In the genomic region with DNA sequence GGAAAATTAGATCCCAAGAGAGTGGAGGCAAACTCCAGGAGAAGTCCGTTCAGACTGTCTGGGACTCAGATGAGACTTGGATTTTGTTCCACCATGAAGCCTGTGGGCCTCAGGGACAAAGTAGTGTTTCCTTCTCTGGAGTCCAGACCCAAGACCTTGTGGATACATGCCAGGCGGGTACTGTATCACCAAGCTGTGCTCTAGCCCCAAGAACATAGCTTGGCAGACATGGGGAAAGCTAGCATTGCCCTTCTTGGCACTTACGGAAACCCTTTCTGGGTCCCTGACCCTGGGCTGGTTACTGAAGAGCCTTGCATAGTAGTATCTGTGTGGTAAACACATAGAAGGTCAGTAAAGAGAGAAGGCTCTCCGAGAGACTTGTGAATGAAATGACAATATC, we compare ENCODE assay signal across 17 mouse cellular contexts. TPM values are rescaled to one million over a fixed set of nuclear protein-coding genes. Genes with fewer than 3 reads are reported as not detected.
"Had no signal": no experiment of that assay in that cellular context is flagged by ENCODE, and none has a peak within 500 bp of the region (broad histone marks: within the 10 kb centered on the region; RNA-seq: fewer than 3 reads in every experiment).

No protein-coding gene starts in this region.

- H3K4me3 ChIP-seq: layer of hippocampus, adult 2 months; limb, embryonic 13.5 days; midbrain, embryonic 13.5 days; neural tube, embryonic 13.5 days had no signal

- H3K27me3 ChIP-seq: limb, embryonic 13.5 days; midbrain, embryonic 13.5 days; neural tube, embryonic 13.5 days had no signal

- H3K4me1 ChIP-seq: limb, embryonic 13.5 days; midbrain, embryonic 13.5 days; neural tube, embryonic 13.5 days had no signal

- H3K4me2 ChIP-seq: limb, embryonic 13.5 days; midbrain, embryonic 13.5 days; neural tube, embryonic 13.5 days had no signal

- H3K27ac ChIP-seq: layer of hippocampus, adult 2 months; limb, embryonic 13.5 days; liver, embryonic 14.5 days; midbrain, embryonic 13.5 days; neural tube, embryonic 13.5 days had no signal

- H3K9me3 ChIP-seq: limb, embryonic 13.5 days; midbrain, embryonic 13.5 days; neural tube, embryonic 13.5 days had no signal

- DNase-seq: kidney, adult 18-20 months; kidney, postnatal 4 days; left cerebral cortex, postnatal 4 days; lung, adult 18-20 months; spleen, adult 18-20 months; thymus, adult 18-20 months; thymus, postnatal 25 days had no signal

- ATAC-seq: midbrain, embryonic 13.5 days had no signal

- H3K9ac ChIP-seq: limb, embryonic 13.5 days; liver, embryonic 14.5 days; midbrain, embryonic 13.5 days; neural tube, embryonic 13.5 days had no signal

RNA-seq across cellular contexts. Expression of gene Hpd, which starts 23.1 kb away (rescaled TPM):
- total RNA-seq: layer of hippocampus, adult 2 months; layer of hippocampus, postnatal 14 days; left cerebral cortex, postnatal 10 days; left cerebral cortex, postnatal 4 days; monocyte, adult 5-6 weeks had no signal
- polyA plus RNA-seq: kidney, embryonic 14.5 days; limb, embryonic 13.5 days; midbrain, embryonic 13.5 days; neural tube, embryonic 13.5 days; stomach, embryonic 14.5 days had no signal
